Mouse (Mus musculus): Measurements from ENCODE around the gene Coa3.

DNA sequence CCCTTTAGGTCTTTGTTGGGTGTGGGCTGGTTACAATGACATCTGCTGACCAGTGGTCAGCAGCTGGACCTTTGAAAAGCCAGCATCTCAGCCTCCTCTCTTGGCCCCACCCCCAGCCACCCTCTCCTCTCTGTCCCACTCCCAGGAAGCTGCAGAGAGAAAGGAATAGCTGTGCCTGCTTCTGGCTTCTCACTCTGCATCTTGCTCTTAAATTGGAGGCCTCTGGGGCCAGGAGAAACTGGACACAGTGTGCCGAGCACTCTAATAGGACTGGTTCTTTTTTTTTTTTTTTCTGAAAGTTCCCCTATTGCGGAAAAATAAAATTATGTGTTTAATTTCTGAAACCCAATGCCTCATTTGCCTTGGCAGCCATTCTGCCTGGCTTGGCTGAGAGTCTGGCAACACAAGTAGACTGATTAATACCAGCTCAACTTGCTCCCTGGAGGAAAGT, 48.8 kb downstream of the Coa3 start:
- TF ChIP-seq CTCF (IDR thresholded peaks at IDR 0.05; ENCODE audit: borderline replicate concordance, control insufficient read depth, extremely low read depth, insufficient read depth, low read length, poor library complexity) (no peak), POLR2A (IDR thresholded peaks at IDR 0.05; ENCODE audit: control insufficient read depth, extremely low read depth, insufficient read depth, low read length, poor library complexity) (no peak)

All from thymus, adult 2 months (tissue).